Mouse (Mus musculus): ENCODE measurements around the gene Atp2a2. TPM values are rescaled to one million over a fixed set of nuclear protein-coding genes. Genes with fewer than 3 reads are reported as not detected.

Gene Atp2a2
- polyA plus RNA-seq, 1 experiment from 2014 or later: 43.8 TPM

DNA sequence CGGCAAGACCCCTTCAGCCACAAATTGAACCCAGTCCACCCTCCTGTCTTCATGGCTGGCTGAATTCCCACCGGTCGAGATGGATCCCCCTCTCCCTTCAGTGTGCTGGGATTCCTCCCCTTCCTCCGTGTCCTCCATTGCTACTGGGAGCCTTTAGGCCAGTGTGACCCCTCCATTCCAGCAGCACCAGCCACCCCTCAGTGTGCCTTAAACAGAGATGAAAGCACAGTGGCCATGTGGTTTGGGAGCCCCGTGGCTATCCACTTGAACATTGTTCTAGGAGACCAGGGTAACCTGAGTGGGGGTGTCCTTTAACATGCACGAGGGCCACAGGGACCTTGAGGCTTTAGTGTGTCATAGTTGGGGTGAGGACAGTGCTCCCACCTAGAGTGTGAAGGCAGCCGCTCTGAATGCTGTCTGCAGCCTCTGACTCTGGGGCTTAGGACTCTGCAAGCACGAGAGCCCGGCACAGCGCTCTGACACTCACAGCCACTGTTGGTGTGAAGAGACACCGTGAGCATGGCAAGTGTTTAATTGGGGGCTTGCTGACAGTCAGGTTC, 56.9 kb downstream of the Atp2a2 start:
- no peak for ATAC-seq (ENCODE audit: insufficient read depth)
- no peak overlapping the region for H3K27ac ChIP-seq (ENCODE audit: low read depth)
- H3K27me3 ChIP-seq (ENCODE audit: insufficient read depth, low read length): no peaks in the 10 kb centered on the region
- peaks cover 67% of the 10 kb centered on the region for H3K36me3 ChIP-seq (ENCODE audit: insufficient read depth)
- H3K4me2 ChIP-seq: no peak overlapping the region
- 88% methylated on average over 11 of the region's 11 CpGs for WGBS
- no peaks in the 10 kb centered on the region for H3K9me3 ChIP-seq (ENCODE audit: low read depth, low read length)
- no peak for DNase-seq
- no peak overlapping the region for H3K9ac ChIP-seq
- no peak overlapping the region for H3K4me3 ChIP-seq (ENCODE audit: low read depth, low read length)
- TF ChIP-seq CTCF (IDR thresholded peaks at IDR 0.05; ENCODE audit: low read depth): no peak
- H3K4me1 ChIP-seq (ENCODE audit: insufficient read depth): no peaks in the 10 kb centered on the region

GRCm38 (mm10) chr5:122444492-122444891, 57.5 kb downstream of the Atp2a2 start:
- Histone ChIP-seq H3K9me3 (ENCODE audit: low read depth, low read length) (no peaks in the 10 kb centered on the region), H3K36me3 (ENCODE audit: insufficient read depth) (peaks cover 73% of the 10 kb centered on the region), H3K4me3 (ENCODE audit: low read depth, low read length) (no peak overlapping the region), H3K27ac (ENCODE audit: low read depth) (no peak overlapping the region), H3K4me2 (no peak overlapping the region), H3K27me3 (ENCODE audit: insufficient read depth, low read length) (no peaks in the 10 kb centered on the region), H3K9ac (no peak overlapping the region), H3K4me1 (ENCODE audit: insufficient read depth) (no peaks in the 10 kb centered on the region)
- no peak for DNase-seq
- TF ChIP-seq CTCF (IDR thresholded peaks at IDR 0.05; ENCODE audit: low read depth): no peak
- 86% methylated on average over 10 of the region's 10 CpGs for WGBS
- ATAC-seq (ENCODE audit: insufficient read depth): no peak

GRCm38 (mm10) chr5:122440095-122440630, 61.9 kb downstream of the Atp2a2 start:
- no peaks in the 10 kb centered on the region for H3K9me3 ChIP-seq (ENCODE audit: low read depth, low read length)
- H3K4me1 ChIP-seq (ENCODE audit: insufficient read depth): no peaks in the 10 kb centered on the region
- no peak overlapping the region for H3K4me2 ChIP-seq
- H3K4me3 ChIP-seq (ENCODE audit: low read depth, low read length): no peak overlapping the region
- H3K27me3 ChIP-seq (ENCODE audit: insufficient read depth, low read length): no peaks in the 10 kb centered on the region
- ATAC-seq (ENCODE audit: insufficient read depth): no peak
- DNase-seq: no peak
- no peak overlapping the region for H3K27ac ChIP-seq (ENCODE audit: low read depth)
- no peak overlapping the region for H3K9ac ChIP-seq
- 84% methylated on average over 12 of the region's 12 CpGs for WGBS
- TF ChIP-seq CTCF (IDR thresholded peaks at IDR 0.05; ENCODE audit: low read depth): no peak
- H3K36me3 ChIP-seq (ENCODE audit: insufficient read depth): peaks cover 99% of the 10 kb centered on the region

- 75% methylated on average over 19 of the region's 19 CpGs for WGBS
- Histone ChIP-seq H3K36me3 (ENCODE audit: insufficient read depth) (peaks cover 99% of the 10 kb centered on the region), H3K4me3 (ENCODE audit: low read depth, low read length) (no peak overlapping the region), H3K27ac (ENCODE audit: low read depth) (no peak overlapping the region; the same call in 1 of the 2 replicates), H3K9me3 (ENCODE audit: low read depth, low read length) (no peaks in the 10 kb centered on the region), H3K9ac (no peak overlapping the region; the same call in 1 of the 2 replicates), H3K4me1 (ENCODE audit: insufficient read depth) (no peaks in the 10 kb centered on the region), H3K4me2 (no peak overlapping the region), H3K27me3 (ENCODE audit: insufficient read depth, low read length) (no peaks in the 10 kb centered on the region)
- DNase-seq: peak; percentile 25
- ATAC-seq (ENCODE audit: insufficient read depth): peak; percentile 47
- TF ChIP-seq CTCF (IDR thresholded peaks at IDR 0.05; ENCODE audit: low read depth): no peak
These were observed 62.5 kb downstream of the Atp2a2 start for GRCm38 (mm10) chr5:122439400-122440094.

GRCm38 (mm10) chr5:122434541-122434940, 67.5 kb downstream of the Atp2a2 start:
- ATAC-seq (ENCODE audit: insufficient read depth): no peak
- H3K9ac ChIP-seq: no peak overlapping the region
- peak; percentile 22 for TF ChIP-seq CTCF (IDR thresholded peaks at IDR 0.05; ENCODE audit: low read depth)
- WGBS: 80% methylated on average over 4 of the region's 4 CpGs
- H3K27ac ChIP-seq (ENCODE audit: low read depth): no peak overlapping the region
- H3K36me3 ChIP-seq (ENCODE audit: insufficient read depth): peaks cover 99% of the 10 kb centered on the region
- H3K4me3 ChIP-seq (ENCODE audit: low read depth, low read length): no peak overlapping the region
- H3K4me1 ChIP-seq (ENCODE audit: insufficient read depth): no peaks in the 10 kb centered on the region
- H3K4me2 ChIP-seq: no peak overlapping the region
- H3K9me3 ChIP-seq (ENCODE audit: low read depth, low read length): no peaks in the 10 kb centered on the region
- no peaks in the 10 kb centered on the region for H3K27me3 ChIP-seq (ENCODE audit: insufficient read depth, low read length)
- no peak for DNase-seq

DNA sequence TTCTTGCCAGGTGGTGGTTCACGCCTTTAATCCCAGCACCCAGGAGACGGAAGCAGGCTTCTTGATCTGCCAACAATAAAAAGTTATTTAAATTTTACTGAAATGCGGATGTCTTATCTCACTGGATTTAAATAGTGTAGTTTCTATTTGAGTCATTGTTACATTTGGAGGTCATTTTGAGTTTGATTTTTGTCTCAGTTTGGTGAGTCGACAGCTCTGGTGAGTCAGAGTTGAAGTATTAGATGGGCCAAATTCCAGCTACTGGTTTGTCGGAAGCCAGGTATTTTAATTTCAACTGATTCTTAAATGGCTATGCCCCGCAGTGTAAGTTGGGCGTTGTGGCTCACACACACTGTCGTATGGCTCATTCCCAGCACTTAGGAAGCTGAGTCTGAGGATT, 70.8 kb downstream of the Atp2a2 start:
- no peak for DNase-seq
- WGBS: 94% methylated on average over 8 of the region's 8 CpGs
- no peaks in the 10 kb centered on the region for H3K4me1 ChIP-seq (ENCODE audit: insufficient read depth)
- H3K9me3 ChIP-seq (ENCODE audit: low read depth, low read length): no peaks in the 10 kb centered on the region
- no peaks in the 10 kb centered on the region for H3K27me3 ChIP-seq (ENCODE audit: insufficient read depth, low read length)
- no peak overlapping the region for H3K4me3 ChIP-seq (ENCODE audit: low read depth, low read length)
- H3K27ac ChIP-seq (ENCODE audit: low read depth): no peak overlapping the region
- TF ChIP-seq CTCF (IDR thresholded peaks at IDR 0.05; ENCODE audit: low read depth): no peak
- H3K4me2 ChIP-seq: no peak overlapping the region
- no peak for ATAC-seq (ENCODE audit: insufficient read depth)
- no peak overlapping the region for H3K9ac ChIP-seq
- peaks cover 83% of the 10 kb centered on the region for H3K36me3 ChIP-seq (ENCODE audit: insufficient read depth)

- DNase-seq (no peak), ATAC-seq (ENCODE audit: insufficient read depth) (no peak)
- Histone ChIP-seq H3K9ac (no peak overlapping the region), H3K9me3 (ENCODE audit: low read depth, low read length) (no peaks in the 10 kb centered on the region), H3K36me3 (ENCODE audit: insufficient read depth) (peaks cover 77% of the 10 kb centered on the region), H3K27me3 (ENCODE audit: insufficient read depth, low read length) (no peaks in the 10 kb centered on the region), H3K27ac (ENCODE audit: low read depth) (no peak overlapping the region), H3K4me1 (ENCODE audit: insufficient read depth) (no peaks in the 10 kb centered on the region), H3K4me3 (ENCODE audit: low read depth, low read length) (no peak overlapping the region), H3K4me2 (no peak overlapping the region)
- no peak for TF ChIP-seq CTCF (IDR thresholded peaks at IDR 0.05; ENCODE audit: low read depth)
- WGBS: 92% methylated on average over 4 of the region's 4 CpGs
These were observed 71.8 kb downstream of the Atp2a2 start for GRCm38 (mm10) chr5:122430036-122430775.
